Comparison of ENCODE assay signal across 8 mouse cellular contexts in genomic region chr6:51523807-51524320, GRCm38 (mm10). TPM values are rescaled to one million over a fixed set of nuclear protein-coding genes. Genes with fewer than 3 reads are reported as not detected.
DNase-seq lines count a peak whose midpoint lies in the region; ATAC-seq and TF ChIP-seq lines count a peak whose summit lies in the region.

Snx10 (plus strand) TSS chr6:51523901.

- TF ChIP-seq CTCF in intestine, postnatal 0 days (IDR thresholded peaks at IDR 0.05; ENCODE audit: low read depth), result no peak
- TF ChIP-seq CTCF in liver, adult 2 months (IDR thresholded peaks at IDR 0.05; ENCODE audit: low read depth, low read length), result no peak

- WGBS in embryonic facial prominence, embryonic 11.5 days, result 0% methylated on average over 47 of the region's 47 CpGs
- under 1% methylated on average over 47 of the region's 47 CpGs for WGBS in intestine, postnatal 0 days
- WGBS in liver, adult 2 months, result under 1% methylated on average over 47 of the region's 47 CpGs

- peak; percentile 77 for ATAC-seq in embryonic facial prominence, embryonic 11.5 days (replicated peaks; ENCODE audit: insufficient number of reproducible peaks, low FRiP score, low TSS enrichment, low read depth)
- ATAC-seq in intestine, postnatal 0 days, result peak; percentile 57; the same call in 1 of the 2 replicates

- no peak within 1 kb of the TSS for H3K27ac ChIP-seq in embryonic facial prominence, embryonic 11.5 days (replicated peaks; ENCODE audit: low read depth, low read length)
- H3K27ac ChIP-seq in intestine, postnatal 0 days (ENCODE audit: low read depth, low read length), result no peak within 1 kb of the TSS
- H3K27ac ChIP-seq in liver, adult 2 months (replicated peaks; ENCODE audit: insufficient read depth, low read depth, low read length), result no peak within 1 kb of the TSS

- no peaks in the 10 kb centered on the region for H3K9me3 ChIP-seq in embryonic facial prominence, embryonic 11.5 days (replicated peaks; ENCODE audit: control insufficient read depth, low read length)
- H3K9me3 ChIP-seq in intestine, postnatal 0 days (ENCODE audit: control insufficient read depth), result no peaks in the 10 kb centered on the region

- peak within 1 kb of the TSS; percentile 66 for H3K9ac ChIP-seq in embryonic facial prominence, embryonic 11.5 days (replicated peaks; ENCODE audit: low read length)
- peak within 1 kb of the TSS; percentile 45 for H3K9ac ChIP-seq in intestine, postnatal 0 days (ENCODE audit: low read depth, low read length)
- H3K9ac ChIP-seq in liver, adult 2 months (ENCODE audit: low read depth, low read length), result peak within 1 kb of the TSS; percentile 78

- no peaks in the 10 kb centered on the region for H3K4me1 ChIP-seq in embryonic facial prominence, embryonic 11.5 days (ENCODE audit: control insufficient read depth, insufficient read depth, low read length)
- H3K4me1 ChIP-seq in intestine, postnatal 0 days (replicated peaks; ENCODE audit: control insufficient read depth, insufficient read depth, low read length), result no peaks in the 10 kb centered on the region; the same call in 1 of the 2 replicates
- peaks cover 4% of the 10 kb centered on the region; the same call in 1 of the 2 replicates for H3K4me1 ChIP-seq in liver, adult 2 months (ENCODE audit: control insufficient read depth, insufficient read depth, low read length)

- H3K36me3 ChIP-seq in embryonic facial prominence, embryonic 11.5 days (replicated peaks; ENCODE audit: control insufficient read depth, insufficient read depth, low read depth, low read length), result no peaks in the 10 kb centered on the region
- H3K36me3 ChIP-seq in intestine, postnatal 0 days (ENCODE audit: control insufficient read depth, insufficient read depth), result no peaks in the 10 kb centered on the region
- no peaks in the 10 kb centered on the region for H3K36me3 ChIP-seq in liver, adult 2 months (ENCODE audit: control insufficient read depth, insufficient read depth, low read length)
- H3K36me3 ChIP-seq in myocyte (ENCODE audit: control insufficient read depth, insufficient read depth), result no peaks in the 10 kb centered on the region

- no peaks in the 10 kb centered on the region for H3K79me2 ChIP-seq in liver, adult 2 months (ENCODE audit: control insufficient read depth, insufficient read depth, low read length)
- no peaks in the 10 kb centered on the region for H3K79me2 ChIP-seq in myocyte (ENCODE audit: control insufficient read depth, insufficient read depth)

- peak within 1 kb of the TSS; percentile 74 for H3K4me2 ChIP-seq in embryonic facial prominence, embryonic 11.5 days (ENCODE audit: low read depth, low read length)
- H3K4me2 ChIP-seq in intestine, postnatal 0 days (replicated peaks; ENCODE audit: low read depth), result peak within 1 kb of the TSS; percentile 95
- H3K4me2 ChIP-seq in myocyte (ENCODE audit: low read depth), result peak within 1 kb of the TSS; percentile 90

- no peaks in the 10 kb centered on the region for H3K27me3 ChIP-seq in embryonic facial prominence, embryonic 11.5 days (ENCODE audit: control insufficient read depth, insufficient read depth, low read length)
- H3K27me3 ChIP-seq in intestine, postnatal 0 days (replicated peaks; ENCODE audit: control insufficient read depth, insufficient read depth, low read length), result no peaks in the 10 kb centered on the region
- H3K27me3 ChIP-seq in liver, adult 2 months (ENCODE audit: control insufficient read depth, insufficient read depth, low read length), result no peaks in the 10 kb centered on the region
- no peaks in the 10 kb centered on the region for H3K27me3 ChIP-seq in myocyte (ENCODE audit: control insufficient read depth, insufficient read depth, insufficient read length)

- no peak for TF ChIP-seq POLR2A in liver, adult 2 months (IDR thresholded peaks at IDR 0.05; ENCODE audit: extremely low read depth, insufficient read depth, low read length)
- TF ChIP-seq POLR2A in myocyte (IDR thresholded peaks at IDR 0.05; ENCODE audit: insufficient read length, low read depth), result peak; percentile 43

- peak; percentile 73 for DNase-seq in 3134 (ENCODE audit: extremely low read depth, insufficient read length, low spot score)
- peak; percentile 47 to 48 for DNase-seq in adrenal gland, adult 18-20 months (ENCODE audit: low spot score in 2 of 2)
- peak; percentile 70 for DNase-seq in embryonic facial prominence, embryonic 11.5 days (ENCODE audit: low spot score)
- peak; percentile 96 for DNase-seq in heart, adult 11 months
- no peak for DNase-seq in liver, adult 2 months (ENCODE audit: extremely low read depth, low read depth, low spot score)
- peak; percentile 62 for DNase-seq in testis, postnatal 10 days (ENCODE audit: low spot score)

- H3K4me3 ChIP-seq in embryonic facial prominence, embryonic 11.5 days (ENCODE audit: low read depth, low read length), result peak within 1 kb of the TSS; percentile 61
- H3K4me3 ChIP-seq in intestine, postnatal 0 days (ENCODE audit: low read depth, low read length), result peak within 1 kb of the TSS; percentile 60
- H3K4me3 ChIP-seq in liver, adult 2 months (ENCODE audit: insufficient read depth, low read depth, low read length), result peak within 1 kb of the TSS; percentile 62
- peak within 1 kb of the TSS; percentile 34 for H3K4me3 ChIP-seq in myocyte

- peak within 1 kb of the TSS; percentile 45 for H3ac ChIP-seq in myocyte (ENCODE audit: control insufficient read depth, insufficient read length)

TF ChIP-seq in myocyte, 11 proteins besides CTCF, POLR2A, EP300 and RAD21:
- no peak for TF ChIP-seq TCF3 (IDR thresholded peaks at IDR 0.05; ENCODE audit: insufficient read length, low read depth)
- no peak for TF ChIP-seq POLR2AphosphoS2 (IDR thresholded peaks at IDR 0.05; ENCODE audit: insufficient read length, low read depth)
- TF ChIP-seq USF1 (IDR thresholded peaks at IDR 0.05; ENCODE audit: low read depth), result no peak
- no peak for TF ChIP-seq SRF (IDR thresholded peaks at IDR 0.05; ENCODE audit: control insufficient read depth, insufficient read length, low read depth)
- TF ChIP-seq E2F4 (IDR thresholded peaks at IDR 0.05; ENCODE audit: insufficient read depth), result no peak
- TF ChIP-seq MYOD1 (IDR thresholded peaks at IDR 0.05; ENCODE audit: control insufficient read depth in 1 of 3, insufficient read length in 2 of 3, low read depth in 2 of 3), result peak in 2 of 3 experiments; percentile 7 to 49
- peak in 1 of 3 experiments; percentile 18 for TF ChIP-seq MYOG (IDR thresholded peaks at IDR 0.05; ENCODE audit: control insufficient read depth in 1 of 3, insufficient read depth in 1 of 3, insufficient read length in 2 of 3, low read depth in 2 of 3)
- no peak for TF ChIP-seq CEBPB (IDR thresholded peaks at IDR 0.05; ENCODE audit: insufficient read depth, poor library complexity, severe bottlenecking)
- no peak for TF ChIP-seq MAX (IDR thresholded peaks at IDR 0.05; ENCODE audit: low read depth)

RNA-seq across cellular contexts. Expression of gene Snx10, which starts in this region (rescaled TPM):
- total RNA-seq in adrenal gland, adult 18-20 months (2021), result 10 to 100 TPM; 31.8 to 53.6 TPM
- 26.5 and 27.5 TPM in 2 replicates for polyA plus RNA-seq in embryonic facial prominence, embryonic 11.5 days (2014; fragmentation: Nextera tagmentation; extraction: Ambion mirVana)
- 8.4 and 10.1 TPM in 2 replicates for polyA plus RNA-seq in intestine, postnatal 0 days (2015; fragmentation: Nextera tagmentation; extraction: Ambion mirVana)
- 22.0 and 33.7 TPM in 2 replicates for total RNA-seq in liver, adult 2 months (2014; rRNA removed)
- 3.7 and 4.2 TPM in 2 replicates for polyA plus RNA-seq in liver, adult 2 months (2012; rRNA removed)
- polyA plus RNA-seq in myocyte (2012; fragmentation: generic; extraction: Trizol), result 3.3 TPM
